Mouse (Mus musculus): Measurements from ENCODE around the gene Slc48a1. TPM values are rescaled to one million over a fixed set of nuclear protein-coding genes. Genes with fewer than 3 reads are reported as not detected.

The Slc48a1 gene
- polyA plus RNA-seq, 1 experiment from 2014 or later = 69.6 TPM

DNA sequence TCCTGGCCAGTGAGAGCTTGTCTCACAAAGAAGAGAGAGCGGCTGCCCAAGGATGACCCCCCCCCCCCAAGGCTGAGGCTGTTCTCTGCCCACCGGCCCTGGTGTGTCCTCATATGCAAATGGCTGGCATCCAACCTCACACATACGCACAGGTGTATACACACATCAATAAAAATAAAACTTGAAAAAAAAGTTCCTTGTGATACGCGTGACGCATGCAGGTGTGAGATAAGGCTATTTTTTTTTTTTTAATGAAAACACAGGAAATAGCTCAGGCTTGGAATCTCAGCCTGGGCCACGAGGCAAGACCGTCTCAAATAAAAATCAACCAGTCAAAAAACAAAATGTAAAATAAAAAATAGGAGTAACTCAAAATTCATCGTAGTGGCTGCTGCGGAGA is 32.0 kb upstream of the Slc48a1 start:
- Histone ChIP-seq H3K27me3 (ENCODE audit: control insufficient read depth, insufficient read depth, low read length) (no peaks in the 10 kb centered on the region), H3K4me2 (ENCODE audit: low read length) (no peak overlapping the region), H3K4me1 (ENCODE audit: control insufficient read depth in 2 of 2, insufficient read depth in 2 of 2, low read length in 2 of 2) (peaks cover 59 to 72% of the 10 kb centered on the region in 2 experiments), H3K4me3 (ENCODE audit: control insufficient read depth in 1 of 2, insufficient read depth in 1 of 2, low read depth in 1 of 2, low read length in 2 of 2) (no peak overlapping the region), H3K9me3 (ENCODE audit: control insufficient read depth, low read length) (no peaks in the 10 kb centered on the region), H3K9ac (ENCODE audit: low read length) (no peak overlapping the region), H3K36me3 (ENCODE audit: control insufficient read depth, insufficient read depth, low read length) (peaks cover 28% of the 10 kb centered on the region), H3K27ac (replicated peaks in 1 of 2; ENCODE audit: control insufficient read depth in 1 of 2, insufficient read depth in 1 of 2, low read depth in 2 of 2, low read length in 2 of 2) (no peak overlapping the region)
- 87% methylated on average over 10 of the region's 10 CpGs for WGBS
- ATAC-seq (ENCODE audit: insufficient number of reproducible peaks, insufficient read depth, low FRiP score, low read depth) = no peak

DNA sequence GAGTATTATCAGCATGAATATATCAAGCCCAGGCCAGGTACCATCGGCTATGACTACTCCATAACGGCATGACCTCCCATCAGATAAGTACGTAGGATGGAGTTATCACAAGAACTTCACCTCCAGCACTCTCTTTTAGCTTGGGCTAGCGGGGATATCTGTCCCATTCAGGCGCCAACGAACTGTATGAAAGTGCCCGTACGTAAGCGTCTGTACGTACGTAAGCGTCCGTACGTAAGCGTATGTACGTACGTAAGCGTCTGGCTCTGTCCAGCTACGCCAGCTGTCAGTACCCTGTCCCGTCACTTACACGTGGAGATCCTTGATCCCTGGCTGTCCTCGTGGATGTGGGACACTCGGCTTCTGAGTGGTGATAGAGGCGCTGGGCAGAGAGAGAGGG is 31.6 kb upstream of the Slc48a1 start:
- 85% methylated on average over 24 of the region's 24 CpGs for WGBS
- Histone ChIP-seq H3K4me1 (ENCODE audit: control insufficient read depth in 2 of 2, insufficient read depth in 2 of 2, low read length in 2 of 2) (peaks cover 58 to 73% of the 10 kb centered on the region in 2 experiments), H3K4me3 (ENCODE audit: control insufficient read depth in 1 of 2, insufficient read depth in 1 of 2, low read depth in 1 of 2, low read length in 2 of 2) (no peak overlapping the region), H3K9ac (ENCODE audit: low read length) (no peak overlapping the region), H3K4me2 (ENCODE audit: low read length) (no peak overlapping the region), H3K27ac (replicated peaks in 1 of 2; ENCODE audit: control insufficient read depth in 1 of 2, insufficient read depth in 1 of 2, low read depth in 2 of 2, low read length in 2 of 2) (no peak overlapping the region), H3K36me3 (ENCODE audit: control insufficient read depth, insufficient read depth, low read length) (peaks cover 28% of the 10 kb centered on the region), H3K27me3 (ENCODE audit: control insufficient read depth, insufficient read depth, low read length) (no peaks in the 10 kb centered on the region), H3K9me3 (ENCODE audit: control insufficient read depth, low read length) (no peaks in the 10 kb centered on the region)
- no peak for ATAC-seq (ENCODE audit: insufficient number of reproducible peaks, insufficient read depth, low FRiP score, low read depth)

DNA sequence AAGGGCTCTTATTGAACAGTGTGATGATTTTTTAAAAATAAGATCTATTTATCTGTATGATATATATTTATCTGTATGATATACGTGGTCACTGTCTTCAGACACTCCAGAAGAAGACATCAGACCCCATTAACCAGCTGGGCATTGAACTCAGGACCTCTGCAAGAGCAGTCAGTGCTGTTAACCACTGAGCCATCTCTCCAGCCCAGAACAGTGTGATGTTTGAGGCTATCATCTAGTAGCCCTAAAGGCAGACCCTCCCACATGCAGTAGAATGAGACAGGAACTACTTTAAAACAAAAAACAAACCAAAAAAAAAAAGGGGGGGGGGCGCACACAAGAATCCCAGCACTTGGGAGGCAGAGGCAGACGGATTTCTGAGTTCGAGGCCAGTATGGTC is 30.8 kb upstream of the Slc48a1 start:
- ATAC-seq (ENCODE audit: insufficient number of reproducible peaks, insufficient read depth, low FRiP score, low read depth) = no peak
- Histone ChIP-seq H3K36me3 (ENCODE audit: control insufficient read depth, insufficient read depth, low read length) (peaks cover 28% of the 10 kb centered on the region), H3K9ac (ENCODE audit: low read length) (no peak overlapping the region), H3K4me2 (ENCODE audit: low read length) (no peak overlapping the region), H3K27ac (replicated peaks in 1 of 2; ENCODE audit: control insufficient read depth in 1 of 2, insufficient read depth in 1 of 2, low read depth in 2 of 2, low read length in 2 of 2) (no peak overlapping the region), H3K4me1 (ENCODE audit: control insufficient read depth in 2 of 2, insufficient read depth in 2 of 2, low read length in 2 of 2) (peaks cover 53 to 68% of the 10 kb centered on the region in 2 experiments), H3K4me3 (ENCODE audit: control insufficient read depth in 1 of 2, insufficient read depth in 1 of 2, low read depth in 1 of 2, low read length in 2 of 2) (no peak overlapping the region), H3K27me3 (ENCODE audit: control insufficient read depth, insufficient read depth, low read length) (no peaks in the 10 kb centered on the region), H3K9me3 (ENCODE audit: control insufficient read depth, low read length) (no peaks in the 10 kb centered on the region)
- WGBS = 95% methylated on average over 4 of the region's 4 CpGs

DNA sequence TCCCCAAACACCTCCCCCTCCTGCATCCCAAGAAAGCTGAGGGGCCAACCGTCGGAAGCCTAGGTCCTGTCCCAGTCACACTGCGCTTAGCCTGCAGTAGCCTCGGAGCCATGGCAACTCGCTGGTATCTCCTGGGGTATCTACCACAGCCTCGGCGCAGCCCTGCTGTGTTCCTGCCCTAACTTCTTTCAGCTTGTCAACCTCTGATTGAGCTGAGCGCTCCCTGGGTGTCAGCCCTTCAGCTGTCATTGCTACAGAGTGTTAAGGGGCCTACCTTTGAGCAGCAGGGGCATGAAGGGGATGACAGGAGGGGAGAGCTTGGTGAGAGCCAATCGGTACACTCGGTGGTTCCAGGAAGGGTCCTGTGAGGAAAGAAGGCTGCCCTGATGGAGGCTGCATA is 30.0 kb upstream of the Slc48a1 start:
- ATAC-seq (ENCODE audit: insufficient number of reproducible peaks, insufficient read depth, low FRiP score, low read depth) = peak; percentile 32
- Histone ChIP-seq H3K9me3 (ENCODE audit: control insufficient read depth, low read length) (no peaks in the 10 kb centered on the region), H3K4me3 (ENCODE audit: control insufficient read depth in 1 of 2, insufficient read depth in 1 of 2, low read depth in 1 of 2, low read length in 2 of 2) (no peak overlapping the region), H3K36me3 (ENCODE audit: control insufficient read depth, insufficient read depth, low read length) (peaks cover 28% of the 10 kb centered on the region), H3K4me1 (ENCODE audit: control insufficient read depth in 2 of 2, insufficient read depth in 2 of 2, low read length in 2 of 2) (peaks cover 51 to 64% of the 10 kb centered on the region in 2 experiments), H3K4me2 (ENCODE audit: low read length) (no peak overlapping the region), H3K9ac (ENCODE audit: low read length) (no peak overlapping the region), H3K27ac (replicated peaks in 1 of 2; ENCODE audit: control insufficient read depth in 1 of 2, insufficient read depth in 1 of 2, low read depth in 2 of 2, low read length in 2 of 2) (peak overlapping the region; percentile 26 to 53), H3K27me3 (ENCODE audit: control insufficient read depth, insufficient read depth, low read length) (no peaks in the 10 kb centered on the region)
- WGBS = 31% methylated on average over 10 of the region's 10 CpGs

DNA sequence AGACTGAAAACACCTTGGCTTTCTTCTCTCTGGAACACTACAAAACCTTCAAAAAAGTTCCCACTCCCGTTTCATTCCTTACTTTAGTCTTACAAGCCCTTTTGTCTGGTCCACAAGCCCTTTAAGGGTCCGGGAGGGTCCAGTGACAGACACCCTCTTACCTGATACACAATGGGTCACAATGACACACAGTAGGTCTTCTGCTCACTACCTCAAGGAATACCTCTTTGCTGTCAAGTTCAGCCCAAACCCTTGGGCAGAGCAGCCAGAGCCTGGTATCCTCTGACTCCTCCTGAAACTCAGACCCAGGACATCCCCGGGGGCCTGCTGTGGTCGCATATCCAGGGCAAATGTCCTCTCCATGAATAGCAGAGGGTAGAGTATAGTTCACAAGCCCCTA is 29.4 kb upstream of the Slc48a1 start:
- Histone ChIP-seq H3K27ac (replicated peaks in 1 of 2; ENCODE audit: control insufficient read depth in 1 of 2, insufficient read depth in 1 of 2, low read depth in 2 of 2, low read length in 2 of 2) (peak overlapping the region in 1 of 2 experiments; percentile 26; a peak in 1 of 4 replicates), H3K9me3 (ENCODE audit: control insufficient read depth, low read length) (no peaks in the 10 kb centered on the region), H3K4me3 (ENCODE audit: control insufficient read depth in 1 of 2, insufficient read depth in 1 of 2, low read depth in 1 of 2, low read length in 2 of 2) (no peak overlapping the region), H3K27me3 (ENCODE audit: control insufficient read depth, insufficient read depth, low read length) (no peaks in the 10 kb centered on the region), H3K4me1 (ENCODE audit: control insufficient read depth in 2 of 2, insufficient read depth in 2 of 2, low read length in 2 of 2) (peaks cover 54 to 67% of the 10 kb centered on the region in 2 experiments), H3K4me2 (ENCODE audit: low read length) (no peak overlapping the region), H3K36me3 (ENCODE audit: control insufficient read depth, insufficient read depth, low read length) (peaks cover 28% of the 10 kb centered on the region), H3K9ac (ENCODE audit: low read length) (no peak overlapping the region)
- 84% methylated on average over 4 of the region's 4 CpGs for WGBS
- ATAC-seq (ENCODE audit: insufficient number of reproducible peaks, insufficient read depth, low FRiP score, low read depth) = no peak

DNA sequence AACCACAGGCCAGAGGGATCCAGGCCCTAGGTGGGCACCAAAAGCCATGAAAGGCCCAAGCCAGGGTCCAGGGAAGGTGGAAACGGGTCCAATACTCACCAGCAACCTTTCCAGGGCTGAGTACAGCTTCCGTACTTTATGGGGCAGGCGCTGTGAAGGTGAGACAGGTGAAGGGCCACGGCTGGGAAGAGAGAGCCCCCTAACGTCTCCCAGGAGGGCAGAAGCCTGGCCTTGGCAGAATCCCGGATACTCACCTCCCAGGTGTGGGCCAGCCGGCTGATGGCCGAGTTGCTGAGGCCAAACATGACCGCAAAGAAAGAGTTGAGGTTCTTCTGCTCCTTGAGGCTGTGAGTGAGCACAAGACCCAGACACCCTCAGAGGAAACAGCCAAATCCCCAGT is 28.9 kb upstream of the Slc48a1 start:
- Histone ChIP-seq H3K4me3 (ENCODE audit: control insufficient read depth in 1 of 2, insufficient read depth in 1 of 2, low read depth in 1 of 2, low read length in 2 of 2) (no peak overlapping the region), H3K9me3 (ENCODE audit: control insufficient read depth, low read length) (no peaks in the 10 kb centered on the region), H3K36me3 (ENCODE audit: control insufficient read depth, insufficient read depth, low read length) (peaks cover 28% of the 10 kb centered on the region), H3K9ac (ENCODE audit: low read length) (no peak overlapping the region), H3K4me1 (ENCODE audit: control insufficient read depth in 2 of 2, insufficient read depth in 2 of 2, low read length in 2 of 2) (peaks cover 56 to 72% of the 10 kb centered on the region in 2 experiments), H3K27ac (replicated peaks in 1 of 2; ENCODE audit: control insufficient read depth in 1 of 2, insufficient read depth in 1 of 2, low read depth in 2 of 2, low read length in 2 of 2) (no peak overlapping the region), H3K4me2 (ENCODE audit: low read length) (no peak overlapping the region), H3K27me3 (ENCODE audit: control insufficient read depth, insufficient read depth, low read length) (no peaks in the 10 kb centered on the region)
- 92% methylated on average over 9 of the region's 9 CpGs for WGBS
- ATAC-seq (ENCODE audit: insufficient number of reproducible peaks, insufficient read depth, low FRiP score, low read depth) = no peak

DNA sequence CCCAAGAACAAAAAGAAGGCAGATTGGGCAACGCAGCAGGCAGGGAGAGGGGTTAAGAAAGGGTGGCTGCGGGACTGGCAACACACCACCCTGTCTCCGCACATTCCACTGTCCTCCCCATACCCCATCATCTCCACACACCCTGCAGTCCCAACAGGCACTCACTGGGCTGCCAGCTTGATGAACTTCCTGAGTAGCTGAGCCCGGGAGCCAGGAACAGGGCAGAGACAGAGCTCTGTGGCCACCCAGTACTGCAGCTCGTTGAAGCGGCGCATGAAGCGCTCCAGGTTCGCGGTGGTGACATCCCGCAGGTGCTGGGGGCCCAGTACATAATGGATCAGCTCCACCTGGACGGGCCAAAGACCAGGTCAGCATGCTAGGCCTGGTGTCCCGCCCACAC is 28.5 kb upstream of the Slc48a1 start:
- Histone ChIP-seq H3K4me2 (ENCODE audit: low read length) (peak overlapping the region; percentile 33), H3K4me1 (ENCODE audit: control insufficient read depth in 2 of 2, insufficient read depth in 2 of 2, low read length in 2 of 2) (peaks cover 56 to 74% of the 10 kb centered on the region in 2 experiments), H3K27me3 (ENCODE audit: control insufficient read depth, insufficient read depth, low read length) (no peaks in the 10 kb centered on the region), H3K36me3 (ENCODE audit: control insufficient read depth, insufficient read depth, low read length) (peaks cover 28% of the 10 kb centered on the region), H3K4me3 (ENCODE audit: control insufficient read depth in 1 of 2, insufficient read depth in 1 of 2, low read depth in 1 of 2, low read length in 2 of 2) (no peak overlapping the region), H3K27ac (replicated peaks in 1 of 2; ENCODE audit: control insufficient read depth in 1 of 2, insufficient read depth in 1 of 2, low read depth in 2 of 2, low read length in 2 of 2) (peak overlapping the region; percentile 81 to 83; a peak in 3 of 4 replicates), H3K9me3 (ENCODE audit: control insufficient read depth, low read length) (no peaks in the 10 kb centered on the region), H3K9ac (ENCODE audit: low read length) (peak overlapping the region; percentile 56)
- 82% methylated on average over 13 of the region's 13 CpGs for WGBS
- ATAC-seq (ENCODE audit: insufficient number of reproducible peaks, insufficient read depth, low FRiP score, low read depth) = no peak

DNA sequence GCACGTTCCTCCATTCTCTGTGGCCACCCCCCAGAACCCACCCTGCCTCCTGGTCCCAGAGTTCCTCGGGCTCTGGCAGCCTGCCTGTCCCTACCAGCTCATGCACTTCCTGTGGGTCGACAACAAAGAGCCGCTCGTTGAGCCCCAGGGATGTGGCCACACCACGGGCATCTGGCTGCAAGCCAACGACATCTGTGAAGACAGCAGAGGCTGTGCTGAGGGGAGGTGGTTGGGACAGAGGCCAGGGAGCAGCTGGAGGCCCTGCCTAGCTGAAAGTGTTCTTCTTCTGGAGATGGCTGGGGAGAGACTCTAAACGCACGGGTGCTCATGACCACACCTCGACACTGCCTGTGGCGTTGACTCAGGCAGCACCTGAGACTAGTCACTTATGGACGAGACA is 27.6 kb upstream of the Slc48a1 start:
- WGBS = 6% methylated on average over 12 of the region's 12 CpGs
- peaks cover 23% of the 10 kb centered on the region for H3K36me3 ChIP-seq (ENCODE audit: control insufficient read depth, insufficient read depth, low read length)
- peaks cover 56 to 74% of the 10 kb centered on the region in 2 experiments for H3K4me1 ChIP-seq (ENCODE audit: control insufficient read depth in 2 of 2, insufficient read depth in 2 of 2, low read length in 2 of 2)
- H3K9ac ChIP-seq (ENCODE audit: low read length) = peak overlapping the region; percentile 56
- H3K4me2 ChIP-seq (ENCODE audit: low read length) = peak overlapping the region; percentile 33
- H3K9me3 ChIP-seq (ENCODE audit: control insufficient read depth, low read length) = no peaks in the 10 kb centered on the region
- no peak overlapping the region for H3K4me3 ChIP-seq (ENCODE audit: control insufficient read depth in 1 of 2, insufficient read depth in 1 of 2, low read depth in 1 of 2, low read length in 2 of 2)
- peak overlapping the region; percentile 81 to 83 for H3K27ac ChIP-seq (replicated peaks in 1 of 2; ENCODE audit: control insufficient read depth in 1 of 2, insufficient read depth in 1 of 2, low read depth in 2 of 2, low read length in 2 of 2)
- peak; percentile 86 for ATAC-seq (ENCODE audit: insufficient number of reproducible peaks, insufficient read depth, low FRiP score, low read depth)
- no peaks in the 10 kb centered on the region for H3K27me3 ChIP-seq (ENCODE audit: control insufficient read depth, insufficient read depth, low read length)

Data from heart, embryonic 14.5 days (tissue).